Mouse (Mus musculus) kidney, postnatal 25 days (tissue): Measurements from ENCODE around the gene Ldha.
"Not testable (repeated sequence)": the region's sequence is repeated elsewhere in the genome, so short reads cannot be mapped to it uniquely, and the experiment has no call there.

Experiments
- DNase-seq, 2 experiments: peaks; one replicate each; pipeline ENCODE4 v3.0.0; 2021; ENCODE audit warnings: mixed read lengths in 2 of 2

Gene Ldha

DNA sequence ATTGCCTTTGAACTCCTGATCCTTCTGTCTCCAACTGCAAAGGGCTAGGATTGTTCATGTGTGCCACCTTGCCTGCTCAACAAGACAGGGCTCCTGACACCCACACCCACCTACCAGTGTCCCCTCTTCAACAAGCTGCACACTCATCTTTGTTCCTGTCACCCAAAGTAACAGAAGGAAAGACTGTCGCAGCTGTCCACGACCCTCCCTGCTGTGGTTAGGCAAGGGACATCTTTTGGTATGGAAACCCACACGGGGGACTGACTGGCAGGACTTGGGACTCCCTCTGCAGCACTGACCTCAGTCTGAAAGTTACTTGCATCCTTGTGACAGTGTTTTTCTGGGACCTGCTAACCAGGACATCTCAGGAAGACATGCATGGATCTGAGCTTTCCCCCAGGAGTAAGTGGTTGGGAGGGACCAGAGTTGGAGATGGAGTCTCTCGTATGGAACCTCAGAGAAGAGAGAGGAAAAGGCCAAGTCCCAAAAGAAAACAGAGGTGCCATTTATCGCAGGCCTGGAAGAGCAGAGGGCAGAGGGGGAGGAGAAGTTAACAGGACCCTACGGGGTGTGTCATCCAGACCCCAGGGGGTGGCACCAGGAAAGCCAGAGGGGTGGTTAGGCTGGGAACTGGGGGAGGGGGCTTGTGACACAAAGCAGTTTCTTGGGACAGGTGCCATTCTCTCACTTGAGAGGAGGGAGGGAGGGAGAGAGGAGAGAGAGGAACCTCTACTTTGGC, at the start of gene Ldha:
Gene Ldha, plus strand, starts transcription at position 689 of the 739 bp plus-strand sequence.
- no peak for DNase-seq

DNA sequence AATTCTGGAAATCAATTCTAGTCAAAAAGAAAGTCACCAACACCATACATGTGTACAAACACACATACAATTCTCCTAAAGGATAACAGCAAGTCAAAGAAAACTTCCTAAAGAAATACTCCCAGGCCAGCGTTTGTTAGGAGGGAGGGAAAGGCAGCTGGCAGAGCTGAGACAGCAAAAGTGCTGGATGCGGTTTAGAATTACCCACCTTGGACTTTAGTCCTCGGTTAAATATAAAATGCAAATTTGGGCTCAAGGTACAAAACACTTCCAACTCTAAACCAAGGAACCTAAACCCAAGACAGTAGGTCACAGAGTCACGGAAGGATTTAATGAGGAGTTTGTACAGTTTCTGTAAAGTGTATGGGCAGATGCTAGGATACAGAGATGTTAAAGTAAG, 47.4 kb upstream of the Ldha start:
- DNase-seq, result peak; percentile 13 to 56

DNA sequence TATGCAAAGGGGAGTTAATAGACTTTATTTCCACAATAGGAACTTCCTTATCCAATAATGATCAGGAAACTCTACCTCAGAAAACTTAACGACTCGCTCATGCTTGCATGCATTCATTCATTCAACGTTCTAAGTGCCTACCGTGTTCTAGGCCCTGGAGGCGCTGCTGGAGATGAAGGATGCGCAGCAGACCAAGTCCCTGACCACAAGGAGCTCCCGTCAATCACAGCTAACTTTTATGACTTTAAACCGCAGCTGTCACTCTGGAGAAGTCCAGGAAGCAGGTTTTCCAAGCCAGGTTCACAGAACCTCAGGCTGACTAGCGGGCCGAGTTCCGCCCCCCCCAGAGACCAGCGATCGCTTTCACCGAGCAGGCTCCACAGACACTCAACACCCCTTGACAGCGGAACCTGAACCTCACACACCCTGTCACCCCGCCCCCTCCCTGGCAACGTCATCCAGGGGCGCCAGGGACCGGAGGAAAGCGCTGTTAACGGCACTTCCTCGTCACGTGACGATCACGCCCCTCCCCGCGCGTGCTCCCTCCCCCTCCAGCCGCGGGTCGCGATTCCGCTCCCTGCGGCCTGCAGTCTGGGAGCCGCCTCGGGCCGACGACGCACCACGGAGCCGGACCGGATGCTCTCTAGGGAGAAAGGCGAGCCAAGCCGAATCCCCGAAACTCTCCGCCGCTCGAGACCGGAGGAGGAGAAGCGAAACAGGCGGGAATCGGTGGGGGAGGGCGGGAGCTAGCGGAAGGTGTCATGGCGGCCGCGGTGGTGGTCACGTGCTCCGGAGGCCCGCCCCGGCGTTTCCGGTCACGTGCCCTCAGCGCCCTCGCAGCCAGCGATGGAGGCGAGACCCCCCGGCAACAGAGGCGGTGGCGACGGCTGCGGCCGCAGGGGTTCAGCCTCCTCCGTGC, 45.7 kb upstream of the Ldha start, which contains the start of the genes Hps5 and Gtf2h1:
Gene Hps5, minus strand, starts transcription at position 778 of the 919 bp plus-strand sequence.
Gene Gtf2h1, plus strand, starts transcription at position 817 of the 919 bp plus-strand sequence.
- peak; percentile 99 for DNase-seq

DNA sequence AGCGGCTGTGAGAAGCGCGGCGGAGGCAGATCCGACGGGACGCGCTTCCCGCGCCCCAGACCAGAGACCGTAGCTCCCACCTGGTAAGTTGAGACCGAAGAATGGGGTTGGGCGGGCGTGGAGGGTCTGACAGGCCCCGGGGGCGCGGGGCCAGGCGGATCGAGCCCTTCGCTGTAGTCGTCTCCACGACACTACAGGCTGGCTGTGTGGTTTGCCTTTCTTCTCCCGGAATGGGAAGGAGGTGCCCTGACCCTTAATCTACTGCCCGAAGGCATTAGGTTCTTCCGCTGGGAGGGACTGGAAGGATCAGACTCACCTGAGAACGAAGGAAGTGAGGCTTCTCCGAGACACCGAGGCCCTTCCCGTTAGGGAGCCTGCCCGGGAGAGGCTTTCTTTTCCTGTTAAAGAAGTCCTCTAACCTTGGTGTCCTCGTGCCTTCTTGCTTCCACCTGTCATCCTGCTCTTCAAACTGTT, 45.0 kb upstream of the Ldha start:
- DNase-seq, result peak in 1 of 2 experiments; percentile 9

DNA sequence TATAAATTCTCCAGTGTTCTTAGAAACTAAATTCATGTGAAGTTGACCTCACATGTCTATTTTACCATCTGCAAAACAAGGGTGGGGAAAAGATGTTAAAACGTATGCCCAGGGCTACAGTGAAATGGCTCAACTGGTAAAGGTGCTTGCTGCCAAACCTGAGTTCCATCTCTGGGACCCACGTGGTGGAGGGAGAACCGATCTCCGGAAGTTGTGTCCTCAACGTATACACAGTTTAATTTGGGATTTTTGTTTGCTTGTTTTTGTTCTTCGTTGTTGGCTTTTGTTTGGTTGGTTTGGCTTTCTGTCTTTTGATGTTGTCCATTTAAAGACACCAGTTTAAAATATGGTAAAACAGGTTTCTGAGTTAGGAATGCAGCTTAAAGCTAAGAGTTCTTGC, 44.5 kb upstream of the Ldha start:
- no peak for DNase-seq

DNA sequence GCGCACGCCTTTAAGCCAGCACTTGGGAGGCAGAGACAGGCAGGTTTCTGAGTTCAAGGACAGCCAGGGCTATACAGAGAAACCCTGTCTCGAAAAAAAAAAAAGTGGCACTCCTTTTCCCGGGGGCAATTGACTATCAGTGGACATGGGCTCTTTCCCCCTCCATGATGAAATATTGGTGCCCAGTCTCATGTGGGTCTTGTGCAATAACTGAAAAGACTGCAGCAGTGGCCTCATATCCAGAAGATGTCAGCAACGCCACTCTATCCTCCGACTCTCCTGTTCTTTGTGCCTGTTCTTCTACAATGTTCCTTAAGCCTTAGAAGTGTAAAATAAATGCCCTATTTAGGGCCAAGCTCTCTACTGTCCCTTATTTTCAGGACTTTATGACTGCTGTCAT, 30.9 kb upstream of the Ldha start:
- DNase-seq, result no peak

DNA sequence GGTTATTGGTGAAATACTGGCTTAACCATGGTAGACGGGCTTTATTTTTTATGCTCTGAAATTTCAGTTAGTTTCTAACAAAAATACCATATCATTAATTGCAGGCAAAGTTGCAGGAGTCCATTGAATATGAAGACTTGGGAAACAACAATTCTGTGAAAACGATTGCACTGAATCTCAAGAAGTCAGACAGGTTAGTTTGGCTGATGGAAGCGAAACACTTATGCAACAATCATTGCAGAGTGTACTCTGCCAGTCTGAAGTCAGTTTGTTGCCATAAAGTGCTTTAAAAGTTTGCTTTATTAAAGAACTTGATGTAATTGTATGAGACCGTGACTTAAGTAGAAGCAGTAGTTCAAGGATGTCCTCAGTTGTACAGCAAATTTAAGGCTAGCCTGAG, 27.3 kb upstream of the Ldha start:
- DNase-seq, result no peak

DNA sequence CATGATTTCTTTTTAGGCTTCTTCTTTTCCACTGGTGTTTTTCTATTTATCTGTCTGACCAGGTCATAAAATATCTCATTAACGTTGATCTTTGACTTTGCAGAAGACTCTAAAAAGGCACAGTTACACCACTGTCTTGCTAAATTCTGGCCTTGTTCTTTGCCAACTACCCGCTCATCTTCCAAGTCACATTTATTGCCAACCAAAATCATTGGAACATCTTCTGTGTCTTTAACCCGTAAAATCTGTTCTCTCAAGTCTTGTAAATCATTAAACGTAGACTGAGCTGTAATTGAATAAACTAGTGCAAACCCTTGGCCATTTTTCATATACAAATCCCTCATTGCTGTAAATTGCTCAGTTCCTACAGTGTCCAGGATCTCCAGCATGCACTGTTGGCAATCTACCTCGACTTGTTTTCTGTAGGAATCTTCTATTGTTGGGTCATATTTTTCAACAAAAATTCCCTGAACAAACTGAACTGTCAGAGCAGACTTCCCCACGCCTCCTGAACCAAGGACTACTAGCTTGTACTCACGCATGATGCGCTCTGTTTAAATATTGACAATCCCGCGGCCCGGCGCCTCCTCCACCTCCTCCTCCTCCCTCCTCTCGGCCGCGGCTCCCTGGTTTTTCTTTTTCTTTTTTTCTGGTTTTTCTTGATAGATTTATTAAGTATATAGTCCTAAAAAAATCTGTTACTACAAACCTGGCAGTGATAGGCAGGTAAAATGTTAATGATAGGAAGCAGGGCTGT, 20.2 kb upstream of the Ldha start:
- DNase-seq, result peak; percentile 63 to 79

DNA sequence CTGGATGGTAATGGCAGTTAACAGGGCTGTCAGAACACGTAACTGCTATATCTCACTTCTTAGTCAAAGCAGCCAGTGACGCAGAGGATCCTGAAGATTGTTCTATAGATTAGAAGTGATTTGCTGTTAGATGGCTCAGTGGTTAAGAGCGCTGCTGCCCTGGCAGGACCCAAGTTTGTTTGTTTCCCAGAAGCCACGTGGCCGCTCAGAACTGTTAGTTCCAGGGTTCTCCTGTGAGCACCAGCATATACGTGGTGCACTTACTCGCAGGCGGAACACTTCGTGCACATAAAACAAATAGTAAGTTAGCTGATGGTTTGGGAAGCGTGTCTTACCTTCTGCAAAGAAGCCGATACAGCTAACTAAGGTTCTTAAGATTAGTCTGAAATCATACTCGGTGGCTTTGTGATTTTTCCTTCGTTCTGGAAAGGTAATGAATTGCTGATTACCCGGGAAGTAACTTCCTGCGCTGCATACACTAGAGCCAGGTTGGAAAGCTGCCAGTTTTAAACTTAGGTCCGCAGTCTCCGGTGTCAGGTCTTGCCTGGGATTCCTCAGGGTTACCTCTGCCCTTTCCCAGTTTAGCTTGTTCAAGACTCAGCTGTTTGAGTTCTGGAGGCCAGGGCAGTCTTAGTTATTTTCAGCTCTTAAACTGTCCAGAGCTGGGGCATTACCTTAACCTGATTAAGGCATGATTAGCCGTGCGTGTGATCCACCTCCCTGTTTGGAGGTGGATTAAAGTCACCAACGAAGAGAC, 14.1 kb upstream of the Ldha start:
- DNase-seq, result peak; percentile 56 to 76

DNA sequence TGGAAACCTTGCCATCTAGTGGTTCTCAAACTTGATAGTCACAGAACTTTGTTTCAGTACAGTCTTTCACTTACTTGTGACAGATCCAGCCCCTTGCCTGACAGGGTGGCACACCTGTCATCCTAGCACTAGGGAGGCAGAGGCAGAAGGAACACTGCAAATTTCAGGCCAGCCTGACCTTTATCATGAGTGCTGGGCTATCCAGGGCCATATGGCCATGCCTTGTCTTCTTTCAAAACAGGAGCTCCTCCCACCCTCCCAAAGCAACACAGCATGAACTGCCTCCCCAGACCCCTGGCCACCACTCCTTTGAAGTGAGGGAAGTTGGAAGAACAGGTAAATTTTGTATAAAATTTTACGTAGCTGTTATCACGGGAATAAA, 13.5 kb upstream of the Ldha start:
- no peak for DNase-seq

DNA sequence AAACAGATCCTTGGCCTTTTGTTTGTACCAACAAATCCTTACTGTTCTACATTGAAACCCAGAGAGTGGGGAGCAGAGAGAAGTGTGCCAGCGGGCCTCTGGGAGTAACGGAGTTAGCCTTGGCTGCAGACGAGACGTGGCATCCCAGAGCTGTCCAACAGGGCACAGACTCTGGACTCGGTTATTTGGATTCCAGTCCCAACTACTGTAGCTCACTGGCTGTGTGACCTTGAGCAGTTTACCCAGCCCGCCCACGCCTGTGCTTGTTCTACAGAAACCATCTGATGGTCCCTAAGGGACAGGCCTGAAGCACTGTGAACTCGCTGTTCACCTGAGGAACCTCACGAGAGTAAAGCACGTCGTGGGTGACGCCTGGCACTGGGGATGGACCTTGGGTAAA, 11.4 kb upstream of the Ldha start:
- peak; percentile 43 to 70 for DNase-seq

DNA sequence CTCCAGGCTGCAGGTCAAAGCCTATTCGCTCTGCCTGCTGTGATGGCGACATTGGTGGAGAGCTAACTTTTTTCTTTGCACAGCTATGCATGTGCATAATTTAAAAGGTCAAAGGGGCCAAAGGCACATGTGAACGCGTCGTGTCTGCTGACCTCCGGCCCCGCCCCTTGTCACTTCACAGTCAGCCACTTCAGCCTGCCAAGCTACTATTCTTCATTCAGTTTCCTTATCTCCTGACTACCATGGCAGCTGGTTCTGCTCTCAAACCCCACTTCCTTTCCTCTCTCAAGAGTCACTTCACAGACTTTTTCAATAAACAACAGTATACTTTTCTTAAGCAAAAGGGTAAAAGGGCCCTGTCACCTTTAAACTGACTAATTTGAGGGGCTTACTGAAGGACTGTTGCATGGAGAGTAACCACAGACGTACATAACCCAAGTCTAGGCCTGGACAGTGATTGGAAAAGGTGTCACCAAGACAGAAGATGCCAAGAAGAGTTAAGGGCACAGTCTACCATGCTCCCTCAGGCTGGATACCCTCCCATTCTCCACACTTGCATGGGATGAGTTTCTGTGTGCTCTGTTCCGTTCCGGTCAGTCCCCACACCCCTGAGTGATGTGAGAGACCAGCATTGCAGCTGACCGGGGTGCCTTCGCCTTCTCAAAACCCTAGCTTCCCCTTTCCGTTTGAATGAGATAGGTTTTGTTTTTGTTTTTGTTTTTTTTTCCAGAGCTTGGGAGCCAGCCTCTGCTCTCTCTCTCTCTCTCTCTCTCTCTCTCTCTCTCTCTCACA, 10.3 kb upstream of the Ldha start:
- peak in 1 of 2 experiments; percentile 54 for DNase-seq

DNA sequence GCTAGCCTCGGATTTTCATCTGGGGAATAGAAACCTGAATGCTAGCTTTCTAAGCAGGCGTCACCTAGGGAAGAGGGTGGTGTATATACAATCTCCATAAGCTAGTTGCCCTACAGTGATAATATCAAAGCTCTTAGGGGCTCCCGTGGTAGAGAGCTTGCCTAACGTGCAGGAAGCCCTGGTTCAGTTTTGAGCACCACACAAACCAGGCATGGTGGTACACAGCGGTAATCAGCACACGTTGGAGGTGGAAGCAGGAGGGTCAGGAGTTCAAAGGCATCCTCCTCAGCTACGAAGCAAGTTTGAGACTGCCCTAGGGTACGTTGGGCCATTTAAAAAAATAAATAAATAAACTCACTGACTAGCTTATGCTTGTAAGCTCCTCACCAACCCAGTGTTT, 9.6 kb upstream of the Ldha start:
- no peak for DNase-seq

DNA sequence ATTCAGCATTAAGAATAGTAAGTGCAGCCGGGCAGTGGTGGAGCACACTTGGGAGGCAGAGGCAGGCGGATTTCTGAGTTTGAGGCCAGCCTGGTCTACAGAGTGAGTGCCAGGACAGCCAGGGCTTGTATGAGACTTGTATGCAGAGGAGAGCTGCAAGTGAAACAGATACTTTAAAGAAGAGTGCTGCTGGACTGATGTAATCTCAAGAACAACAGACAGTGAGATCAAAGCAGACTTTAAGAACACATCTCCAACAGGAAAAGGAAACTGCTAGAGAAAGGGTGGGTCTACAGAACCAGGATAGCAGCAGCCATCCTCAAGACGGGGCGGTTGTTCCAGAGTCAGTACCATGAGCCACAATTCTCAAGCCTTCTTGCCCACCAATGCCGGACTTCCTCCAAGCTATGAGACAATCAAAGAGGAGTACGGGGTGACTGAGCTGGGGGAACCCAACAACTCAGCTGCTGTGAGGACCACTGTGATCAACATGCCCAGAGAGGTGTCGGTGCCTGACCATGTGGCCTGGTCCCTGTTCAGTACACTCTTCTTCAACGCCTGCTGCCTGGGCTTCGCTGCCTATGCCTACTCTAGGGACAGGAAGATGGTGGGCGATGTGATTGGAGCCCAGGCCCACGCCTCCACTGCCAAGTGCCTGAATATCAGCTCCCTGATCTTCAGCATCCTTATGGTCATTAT, 9.0 kb upstream of the Ldha start:
- not testable (repeated sequence) for DNase-seq

DNA sequence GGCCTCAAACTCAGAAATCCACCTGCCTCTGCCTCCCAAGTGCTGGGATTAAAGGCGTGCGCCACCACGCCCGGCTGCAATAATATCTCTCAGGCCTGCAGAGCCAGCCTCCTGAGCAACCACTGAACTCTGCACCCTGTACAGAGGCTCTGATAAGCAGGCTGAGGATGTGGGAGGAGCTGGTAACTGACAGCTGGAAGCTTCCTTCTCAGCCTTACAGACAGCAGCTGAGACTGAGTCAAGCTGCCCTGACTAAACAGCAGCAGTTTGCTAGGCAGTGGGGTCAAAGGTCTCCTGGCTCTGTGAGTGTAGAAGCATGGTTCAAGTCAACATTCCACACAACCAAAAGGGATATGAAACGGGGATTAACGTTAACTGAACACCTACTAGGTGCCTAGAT, 8.0 kb upstream of the Ldha start:
- peak; percentile 90 to 93 for DNase-seq

DNA sequence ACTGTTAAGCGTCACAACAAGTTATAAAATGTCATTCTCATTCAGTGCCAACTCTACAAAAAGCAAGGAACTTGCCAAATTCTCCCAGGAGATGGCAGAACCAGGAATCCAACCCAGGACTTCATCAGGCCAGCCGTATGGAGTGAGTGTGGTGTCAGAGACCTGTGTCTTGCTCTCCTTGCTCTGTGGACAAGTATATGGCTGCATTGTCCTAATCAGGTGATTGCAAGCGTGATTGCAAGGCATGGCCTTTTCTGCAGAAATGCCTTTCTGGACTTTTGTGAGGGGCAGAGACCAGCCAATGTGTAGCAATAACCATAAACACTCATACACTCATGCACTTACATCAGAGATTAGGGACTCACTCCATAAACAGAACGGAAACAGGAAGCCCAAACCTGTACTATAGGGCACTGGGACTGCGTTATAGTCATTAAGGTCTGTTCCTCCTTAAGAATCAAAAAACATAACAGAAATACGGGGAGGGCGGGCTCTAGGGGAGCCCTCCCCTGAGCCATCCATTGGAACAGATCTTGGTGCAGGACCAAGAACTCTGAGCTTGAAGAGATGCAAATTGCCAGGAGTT, 7.5 kb upstream of the Ldha start:
- DNase-seq, result no peak

DNA sequence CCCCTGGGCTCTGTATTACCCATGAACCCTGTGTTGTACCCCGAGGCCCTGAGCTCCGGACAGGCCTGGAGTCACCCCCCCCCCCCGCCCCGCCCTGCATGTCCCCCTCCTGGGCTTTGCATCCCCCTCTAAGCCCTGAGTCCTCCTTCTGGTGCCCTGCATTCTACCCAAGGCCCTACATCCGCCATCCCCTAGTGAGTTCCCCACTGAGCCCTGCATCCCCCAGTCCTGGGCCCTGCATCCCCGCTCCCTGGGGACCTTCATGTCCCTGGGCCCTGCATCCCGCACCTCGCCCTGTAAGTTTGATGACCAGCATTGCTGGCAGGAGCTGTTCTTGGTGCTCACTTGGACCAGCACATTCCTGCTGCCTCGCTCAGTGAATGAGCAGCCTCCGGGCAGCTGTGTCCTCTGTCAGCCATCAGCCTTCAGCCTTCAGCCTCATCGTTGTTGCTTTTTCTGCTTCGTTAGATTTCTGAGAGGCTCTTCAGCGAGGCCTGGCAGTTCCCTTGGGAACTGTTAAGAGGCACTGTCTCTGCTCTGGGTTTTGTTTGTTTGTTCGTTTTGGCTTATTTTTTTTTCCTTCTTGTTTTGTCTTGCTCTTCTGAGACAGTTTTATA, 6.2 kb upstream of the Ldha start:
- DNase-seq, result peak in 1 of 2 experiments; percentile 49

DNA sequence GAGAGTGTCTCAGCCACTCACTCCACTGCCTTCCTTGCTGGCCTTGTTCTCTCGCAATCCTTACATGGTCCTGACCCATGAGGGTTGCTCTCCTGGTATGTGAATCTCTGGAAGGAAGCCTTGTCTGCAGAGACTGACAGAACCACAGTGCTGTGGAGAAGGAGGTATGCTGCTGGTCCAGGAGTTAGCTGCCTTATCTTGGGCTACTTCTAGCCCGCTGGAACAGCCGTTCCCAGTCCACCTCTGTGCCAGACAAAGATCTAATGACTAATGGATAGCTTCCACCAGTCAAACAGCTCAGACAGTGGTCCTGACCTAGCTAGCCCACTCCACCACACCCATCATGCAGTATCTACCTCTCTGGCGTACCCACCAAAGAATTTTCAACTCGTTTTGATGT, 4.9 kb upstream of the Ldha start:
- no peak for DNase-seq

DNA sequence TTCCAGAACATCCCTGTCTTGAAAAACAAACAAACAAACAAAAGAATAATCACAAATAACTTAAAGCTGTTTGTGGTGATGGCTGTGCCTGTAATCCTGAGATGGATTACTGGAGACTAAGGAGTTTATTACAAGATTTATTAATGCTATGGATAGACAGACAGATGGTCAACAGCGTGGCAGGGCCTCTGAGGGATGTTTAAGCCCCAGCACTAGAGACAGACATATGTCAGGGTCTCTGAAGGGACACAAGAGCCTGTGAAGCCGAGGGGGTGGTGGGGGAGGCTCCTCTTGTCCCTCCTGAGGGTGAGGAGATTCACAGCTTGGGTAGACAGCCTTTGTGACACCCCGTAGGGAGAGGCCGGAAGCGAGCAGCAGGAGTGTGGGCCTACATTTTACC, 4.2 kb upstream of the Ldha start:
- no peak for DNase-seq
